Mouse (Mus musculus): Measurements from ENCODE around the gene Rassf1.

Gene Rassf1

DNA sequence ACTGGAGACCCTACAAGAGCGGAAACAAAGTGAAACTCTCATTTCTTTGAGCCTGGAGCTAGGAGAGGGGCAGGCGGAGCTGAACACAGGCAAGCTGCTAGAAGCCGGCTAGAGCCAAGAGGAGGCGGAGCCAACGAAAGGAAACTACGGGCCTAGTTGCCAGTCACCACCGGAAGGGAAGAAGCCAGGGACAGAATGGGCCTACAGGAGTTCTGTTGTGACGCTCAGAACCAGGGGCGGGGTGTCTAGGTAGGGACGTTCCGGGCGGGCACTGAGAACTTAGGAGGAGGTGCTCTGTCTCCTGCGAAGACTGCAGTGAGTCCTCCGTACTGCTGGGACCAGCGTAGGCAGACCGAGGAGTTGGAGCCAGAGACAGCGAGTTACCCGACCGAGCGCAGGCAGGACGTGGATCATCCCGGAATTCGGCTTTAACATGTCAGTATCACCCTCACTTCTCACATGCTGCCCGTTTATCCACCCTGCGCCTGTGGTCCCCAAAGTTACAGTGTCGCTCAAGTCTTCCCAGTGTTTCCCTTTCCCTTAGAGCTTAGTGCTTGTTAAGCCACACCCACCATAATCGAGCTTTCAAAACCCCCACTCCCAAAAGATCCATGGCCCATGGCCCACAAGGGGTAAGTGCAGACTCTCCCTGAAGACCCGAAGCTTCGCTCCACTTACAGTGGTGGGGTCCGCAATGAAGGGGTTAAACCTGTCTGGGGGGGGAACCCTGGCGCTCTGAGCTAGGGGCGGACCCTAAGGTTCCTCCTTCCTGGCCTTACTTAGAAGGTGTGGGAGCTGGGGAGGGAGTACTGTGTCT lies 29.4 kb downstream of the Rassf1 start, which contains the start of gene Hyal3:
TSS of gene Hyal3 (plus strand) at position 318 of the 817 bp plus-strand sequence.
- DNase-seq (ENCODE audit: low spot score): peak; percentile 76

DNA sequence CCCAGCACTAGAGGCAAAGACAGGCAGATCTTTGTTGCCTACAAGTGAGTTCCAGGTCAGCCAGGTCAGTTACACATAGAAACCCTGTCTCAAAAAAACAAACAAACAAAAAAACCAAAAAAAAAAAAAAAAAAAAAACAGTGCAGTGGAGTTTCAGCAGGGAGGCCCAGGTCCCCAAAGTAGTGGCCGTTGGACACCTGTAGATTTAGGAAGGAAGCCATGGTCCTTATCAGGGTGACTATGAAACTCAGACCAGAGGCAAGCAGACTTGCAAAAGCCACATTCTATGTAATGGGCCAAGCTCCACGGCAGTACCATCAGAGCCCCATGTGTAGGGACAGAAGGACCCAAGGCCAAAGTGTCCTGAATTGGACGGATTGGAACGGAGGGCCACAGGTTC lies 30.2 kb downstream of the Rassf1 start:
- no peak for DNase-seq (ENCODE audit: low spot score)

DNA sequence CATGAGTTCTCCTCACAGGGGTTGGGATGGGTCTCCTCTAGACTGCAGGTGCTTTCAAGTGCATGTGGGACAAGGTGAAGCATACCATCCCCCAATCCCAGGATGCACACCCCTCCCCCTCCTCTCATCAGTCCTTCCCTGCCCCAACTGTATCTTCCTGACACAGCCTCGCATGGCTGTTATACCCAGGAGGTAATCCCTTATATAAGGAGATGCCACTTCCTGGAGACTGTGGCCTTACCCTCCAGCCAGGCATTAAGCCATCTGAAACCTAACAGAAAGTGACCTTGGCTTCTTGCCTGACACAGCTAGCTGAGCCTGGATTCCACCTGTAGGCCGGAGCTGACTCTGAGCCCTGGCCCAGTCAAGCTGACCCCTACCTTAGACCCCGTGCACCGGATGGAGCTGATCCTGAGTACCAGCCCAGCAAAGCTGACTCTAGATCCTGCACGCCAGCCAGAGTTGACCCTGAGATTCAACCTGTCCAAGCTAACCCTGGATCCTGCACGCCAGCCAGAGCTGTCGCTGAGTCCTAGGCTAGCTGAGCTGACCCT lies 31.2 kb downstream of the Rassf1 start:
- DNase-seq (ENCODE audit: low spot score): no peak

DNA sequence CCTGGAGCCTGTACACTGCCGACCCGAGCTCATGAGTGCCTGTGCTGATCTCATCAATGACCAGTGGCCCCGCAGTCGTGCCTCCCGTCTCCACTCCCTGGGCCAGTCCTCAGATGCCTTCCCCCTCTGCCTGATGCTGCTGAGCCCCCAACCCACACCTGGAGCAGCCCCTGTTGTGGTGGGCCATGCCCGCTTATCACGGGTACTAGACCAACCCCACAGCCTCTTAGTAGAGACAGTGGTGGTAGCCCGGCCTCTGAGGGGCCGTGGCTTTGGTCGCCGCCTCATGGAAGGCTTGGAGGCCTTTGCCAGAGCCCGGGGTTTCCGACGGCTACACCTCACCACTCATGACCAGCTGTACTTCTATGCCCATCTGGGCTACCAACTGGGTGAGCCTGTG lies 31.8 kb downstream of the Rassf1 start:
- no peak for DNase-seq (ENCODE audit: low spot score)

DNA sequence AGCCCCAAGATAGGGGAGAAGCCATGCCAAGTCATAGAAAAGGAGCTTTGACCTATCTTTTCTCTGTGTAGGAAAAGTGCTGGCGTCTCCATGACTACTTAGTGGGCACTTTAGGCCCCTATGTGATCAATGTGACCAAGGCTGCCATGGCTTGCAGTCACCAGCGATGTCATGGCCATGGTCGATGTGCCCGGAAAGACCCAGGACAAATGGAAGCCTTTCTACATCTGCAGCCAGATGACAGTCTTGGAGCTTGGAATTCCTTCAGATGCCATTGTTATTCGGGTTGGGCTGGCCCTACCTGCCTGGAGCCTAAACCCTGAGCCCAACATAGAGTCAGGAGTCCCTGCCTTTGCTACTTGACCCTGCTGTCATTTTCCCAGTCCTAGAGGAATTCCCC lies 35.1 kb downstream of the Rassf1 start:
- no peak for DNase-seq (ENCODE audit: low spot score)

DNA sequence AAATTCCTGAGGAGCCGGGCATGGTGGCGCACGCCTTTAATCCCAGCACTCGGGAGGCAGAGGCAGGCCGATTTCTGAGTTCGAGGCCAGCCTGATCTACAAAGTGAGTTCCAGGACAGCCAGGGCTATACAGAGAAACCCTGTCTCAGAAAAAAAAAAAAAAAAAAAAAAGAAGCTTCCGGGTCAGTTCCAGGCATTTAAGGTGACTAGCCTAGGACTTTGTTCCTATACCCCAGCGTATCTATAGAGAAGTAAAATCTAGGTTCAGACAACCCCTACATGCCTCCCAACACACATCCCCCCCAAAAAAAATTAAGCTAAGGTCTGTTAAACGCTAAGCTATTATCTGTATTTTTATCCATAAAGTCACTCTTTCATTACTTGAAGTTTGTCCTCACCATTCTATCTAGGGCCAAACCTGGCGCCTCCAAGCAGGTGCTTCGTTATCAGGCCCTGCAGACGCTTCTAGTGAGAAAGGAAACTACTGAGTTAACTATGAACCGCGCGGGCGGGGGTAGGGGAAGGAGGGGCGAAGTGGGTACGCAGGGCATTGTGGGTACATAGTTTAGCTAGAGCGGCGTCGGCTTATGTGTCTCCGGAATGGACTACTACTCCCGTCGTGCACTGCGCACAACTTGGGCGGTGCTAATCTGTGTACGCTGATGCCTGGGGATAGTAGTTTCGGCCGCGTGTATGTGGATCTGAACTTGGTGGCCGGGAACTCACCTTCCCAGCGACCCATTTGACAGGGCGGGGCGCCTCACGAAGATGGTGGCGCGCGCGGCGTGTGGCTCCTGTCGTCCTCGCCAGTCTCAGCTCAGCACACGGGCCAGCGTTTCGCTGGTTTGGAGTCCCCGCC lies 35.8 kb downstream of the Rassf1 start, which contains the start of gene Ifrd2:
TSS of gene Ifrd2 (plus strand) at position 669 of the 859 bp plus-strand sequence.
- DNase-seq (ENCODE audit: low spot score): peak; percentile 92

DNA sequence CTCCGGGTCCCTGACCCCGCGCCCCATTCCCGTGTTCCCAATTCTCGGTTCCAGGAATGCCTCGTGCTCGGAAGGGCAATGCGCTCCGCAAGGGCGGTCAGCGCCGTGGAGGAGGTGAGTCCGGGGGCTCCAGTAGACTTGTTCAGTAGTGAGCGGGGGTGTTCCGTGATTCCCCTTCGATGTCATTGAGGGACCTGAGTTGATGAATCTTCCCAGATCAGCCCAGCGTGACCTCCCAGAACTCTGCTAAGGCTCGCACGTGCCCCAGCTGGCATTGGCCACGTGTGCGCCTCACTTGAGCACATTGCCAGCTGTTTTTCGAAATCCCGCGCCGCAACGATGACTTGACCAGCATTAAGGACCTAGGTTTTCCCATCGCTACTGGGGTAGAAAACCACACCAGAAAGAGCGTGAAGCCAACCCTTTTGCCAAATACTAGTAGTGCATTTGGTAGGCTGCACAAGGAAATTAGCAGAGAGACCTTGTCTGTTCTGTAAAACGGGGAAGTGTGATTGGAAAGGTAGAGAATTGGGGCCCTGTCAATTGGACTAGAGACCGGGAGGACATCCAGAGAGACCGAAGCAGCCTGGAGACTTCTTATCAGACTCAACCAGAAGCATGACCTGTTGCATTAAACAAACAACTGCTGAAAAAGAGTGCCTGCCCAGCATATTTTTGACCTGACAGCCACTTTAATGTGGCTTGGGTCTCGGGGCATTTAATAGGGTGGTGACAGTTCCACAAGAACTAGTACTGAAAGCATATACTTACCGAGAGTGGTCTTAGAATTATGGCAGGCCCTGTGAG lies 36.7 kb downstream of the Rassf1 start:
- DNase-seq (ENCODE audit: low spot score): no peak

DNA sequence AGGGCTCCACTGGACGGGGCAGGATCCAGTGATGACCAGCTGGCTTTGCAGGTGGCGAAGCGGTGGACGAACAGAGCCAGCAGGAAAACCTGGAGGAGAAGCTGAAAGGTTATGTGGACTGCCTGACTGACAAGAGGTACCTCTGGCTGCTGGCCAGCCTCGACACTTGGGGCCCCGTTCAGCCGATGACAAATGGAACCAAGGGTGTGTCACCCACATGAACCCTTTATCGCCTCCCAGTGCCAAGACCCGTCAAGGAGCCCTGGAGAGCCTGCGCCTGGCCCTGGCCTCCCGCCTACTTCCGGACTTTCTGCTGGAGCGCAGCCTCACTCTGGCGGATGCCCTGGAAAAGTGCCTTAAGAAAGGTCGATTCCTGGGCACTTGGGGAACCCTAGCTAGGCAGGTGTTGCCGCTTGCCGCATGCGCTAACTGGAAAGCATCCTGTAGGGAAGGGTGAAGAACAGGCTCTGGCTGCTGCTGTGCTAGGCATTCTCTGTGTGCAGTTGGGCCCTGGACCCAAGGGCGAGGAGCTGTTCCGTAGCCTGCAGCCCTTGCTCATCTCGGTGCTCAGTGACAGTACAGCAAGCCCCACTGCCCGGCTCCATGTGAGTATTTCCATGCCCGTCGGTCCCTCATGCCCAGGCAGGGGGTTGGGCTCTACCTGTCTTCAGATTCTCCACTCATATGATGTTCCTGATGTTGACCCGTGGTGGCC lies 38.9 kb downstream of the Rassf1 start:
- DNase-seq (ENCODE audit: low spot score): peak; percentile 68

DNA sequence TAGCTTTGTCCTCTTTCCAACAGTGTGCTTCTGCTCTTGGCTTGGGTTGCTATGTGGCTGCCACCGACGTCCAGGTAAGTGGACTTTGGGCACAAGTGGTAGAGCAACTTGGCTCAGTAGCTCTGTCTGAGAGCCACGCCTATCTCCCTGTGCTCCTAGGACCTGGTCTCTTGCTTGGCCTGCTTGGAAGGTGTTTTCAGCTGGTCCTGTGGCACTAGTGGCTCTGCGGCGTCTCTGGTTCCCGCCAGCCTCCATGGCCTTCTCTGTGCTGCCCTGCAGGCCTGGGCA lies 39.4 kb downstream of the Rassf1 start:
- no peak for DNase-seq (ENCODE audit: low spot score)

DNA sequence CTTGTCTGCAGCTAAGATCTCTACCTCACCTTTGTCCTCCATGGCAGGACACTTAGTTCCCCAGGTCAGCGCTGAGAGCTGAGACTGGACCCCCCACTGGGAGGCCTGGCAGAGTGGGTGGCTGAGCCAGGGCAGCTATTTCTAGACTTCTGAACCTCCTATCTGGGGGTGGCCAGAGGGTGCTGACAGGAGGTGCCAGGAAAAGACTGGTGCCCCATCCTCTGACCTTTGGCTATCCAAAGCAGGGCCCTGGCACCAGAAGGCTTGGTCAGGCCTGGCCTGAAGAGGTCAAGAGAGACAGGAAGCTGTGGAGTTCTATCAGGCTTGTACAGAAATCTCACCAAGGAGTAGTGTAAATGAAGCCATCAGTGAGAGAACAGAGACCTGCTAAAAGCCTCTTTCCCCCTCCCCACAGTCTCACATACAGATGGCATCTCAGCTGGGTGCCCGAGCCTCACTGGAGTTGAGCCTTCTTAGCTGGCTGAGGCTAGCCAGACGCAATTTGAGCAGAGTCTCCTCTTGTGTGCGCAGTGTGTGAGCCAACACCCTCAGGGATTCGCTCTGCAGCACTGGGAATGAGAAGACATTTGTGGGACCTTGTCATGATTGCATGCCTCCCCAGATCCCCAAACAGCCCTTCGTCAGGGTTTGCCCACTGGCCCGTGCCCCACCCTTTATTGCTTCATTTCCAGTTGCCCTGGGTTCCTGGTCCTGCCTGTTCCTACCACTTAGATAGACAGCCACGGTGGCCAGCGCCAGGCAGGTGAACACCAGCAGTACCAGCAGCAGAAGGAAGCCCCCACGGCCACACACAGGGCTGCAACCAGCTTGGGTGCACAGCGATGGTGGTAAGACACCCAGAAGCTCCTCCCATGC lies 42.0 kb downstream of the Rassf1 start:
- no peak for DNase-seq (ENCODE audit: low spot score)

DNA sequence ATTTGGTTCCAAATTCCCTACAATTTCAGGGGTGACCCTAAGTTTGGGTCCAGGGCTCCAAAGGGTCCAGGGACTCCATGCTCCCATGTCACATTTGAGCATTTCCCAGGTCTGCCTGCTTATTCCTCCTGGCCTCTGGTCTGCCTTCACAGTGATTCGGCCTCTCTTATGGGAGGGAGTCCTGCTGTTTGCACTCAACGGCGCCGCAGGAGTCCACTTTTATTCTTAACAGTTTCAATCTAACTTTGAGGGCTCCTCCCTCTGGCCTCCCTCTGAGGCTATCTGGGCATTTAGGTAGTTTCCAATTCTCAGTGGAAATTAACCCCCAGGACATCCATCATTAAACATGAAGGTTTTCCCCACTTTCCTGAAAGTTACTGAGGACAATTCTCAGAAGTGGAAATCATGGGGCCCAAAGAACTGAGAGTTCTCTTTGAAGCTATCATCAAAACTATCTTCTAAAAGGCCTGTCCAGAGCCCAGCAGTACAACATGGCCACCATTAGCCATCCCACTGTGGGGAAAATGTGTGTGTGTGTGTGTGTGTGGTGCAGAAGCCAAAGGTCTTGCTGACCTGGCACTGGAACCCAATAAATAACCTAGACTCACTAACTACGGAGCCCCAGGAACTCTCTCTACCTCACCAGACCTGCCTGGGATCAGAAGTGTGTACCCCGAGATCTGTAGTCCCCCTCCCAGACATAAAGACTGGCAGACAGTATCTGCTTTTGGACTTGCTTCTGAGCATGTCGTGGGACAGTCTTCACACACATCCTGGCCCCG lies 43.1 kb downstream of the Rassf1 start:
- no peak for DNase-seq (ENCODE audit: low spot score)

DNA sequence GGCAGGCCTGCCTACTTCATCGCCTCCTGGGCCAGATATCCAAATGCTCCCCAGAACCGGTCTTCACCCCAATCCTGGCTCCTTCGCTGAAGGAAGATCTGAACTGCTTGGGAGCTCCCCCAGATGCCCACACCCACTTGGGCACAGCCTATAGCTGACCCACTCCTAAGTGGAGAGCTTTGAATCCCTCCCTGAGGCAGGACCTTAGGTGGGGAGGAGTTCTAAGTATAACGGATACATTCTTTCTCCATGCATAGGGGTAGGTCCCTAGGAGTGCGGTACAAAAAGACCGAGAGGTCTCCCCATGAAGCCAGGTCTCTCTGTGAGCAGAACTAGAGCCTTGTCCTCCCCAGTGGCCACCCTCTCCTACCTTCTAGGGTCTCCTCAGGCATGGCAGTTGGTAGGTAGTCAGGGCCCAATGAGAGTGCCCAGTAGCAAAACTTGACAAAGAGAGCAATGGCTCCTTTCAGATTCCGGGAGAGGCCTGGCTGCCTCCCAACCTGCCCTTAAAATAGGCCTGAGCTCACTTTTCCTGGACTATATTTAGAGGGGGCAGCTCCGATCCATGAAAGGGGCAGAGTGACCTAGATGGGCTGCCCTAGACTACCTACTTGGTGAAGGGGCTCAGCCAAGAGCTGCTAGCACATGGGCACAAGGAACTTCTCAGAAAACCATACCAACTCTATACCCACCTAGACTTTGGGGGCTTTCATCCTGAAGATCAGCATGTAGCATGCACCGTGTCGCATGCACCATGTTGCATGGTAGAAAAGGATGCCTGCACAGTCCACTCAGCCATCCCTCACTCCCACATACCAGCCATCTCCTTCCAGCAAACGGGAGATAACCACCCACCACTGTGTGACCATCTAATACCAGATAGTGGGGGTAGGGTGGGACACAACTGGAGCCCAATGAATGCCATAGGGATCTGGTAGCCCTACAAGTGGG lies 45.5 kb downstream of the Rassf1 start:
- DNase-seq (ENCODE audit: low spot score): no peak

DNA sequence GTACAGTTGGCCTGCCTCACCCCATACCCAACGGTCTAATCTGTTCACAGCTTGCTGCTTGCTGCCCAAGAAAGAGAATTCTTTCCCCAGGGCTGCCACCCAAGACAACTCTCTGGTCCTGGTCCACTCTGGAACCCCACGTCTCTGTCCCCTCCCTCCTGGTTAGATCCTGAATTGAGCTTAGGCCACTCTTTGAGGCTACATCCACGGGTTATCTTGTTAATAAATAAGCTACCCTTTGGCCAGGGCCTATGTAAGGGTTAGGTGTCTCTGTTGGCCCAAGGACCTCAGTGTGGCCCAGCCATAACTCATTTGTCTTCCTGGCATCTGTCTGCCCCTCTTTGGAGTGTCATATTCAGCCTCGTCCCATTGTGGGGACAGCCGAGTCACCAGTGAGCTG lies 47.0 kb downstream of the Rassf1 start:
- no peak for DNase-seq (ENCODE audit: low spot score)

DNA sequence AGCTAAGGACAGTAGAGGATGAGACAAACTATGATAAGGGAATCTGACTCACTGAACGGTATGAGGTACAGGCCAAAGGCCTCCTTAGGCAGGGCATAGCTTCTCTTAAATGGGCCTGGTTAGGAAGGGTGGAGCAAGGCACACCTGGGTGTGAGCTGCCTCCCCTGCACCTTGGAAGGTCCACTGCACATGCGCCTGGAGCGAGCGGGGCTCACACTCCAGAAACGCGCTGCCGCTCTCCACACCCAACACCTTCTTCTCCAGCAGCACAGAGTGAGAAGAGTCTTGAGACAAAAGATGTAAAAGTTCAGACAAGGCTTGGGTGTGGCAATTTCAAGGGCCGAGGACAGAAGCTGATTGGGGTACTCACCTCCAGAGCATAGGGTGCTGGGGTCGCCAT lies 48.1 kb downstream of the Rassf1 start:
- no peak for DNase-seq (ENCODE audit: low spot score)

DNA sequence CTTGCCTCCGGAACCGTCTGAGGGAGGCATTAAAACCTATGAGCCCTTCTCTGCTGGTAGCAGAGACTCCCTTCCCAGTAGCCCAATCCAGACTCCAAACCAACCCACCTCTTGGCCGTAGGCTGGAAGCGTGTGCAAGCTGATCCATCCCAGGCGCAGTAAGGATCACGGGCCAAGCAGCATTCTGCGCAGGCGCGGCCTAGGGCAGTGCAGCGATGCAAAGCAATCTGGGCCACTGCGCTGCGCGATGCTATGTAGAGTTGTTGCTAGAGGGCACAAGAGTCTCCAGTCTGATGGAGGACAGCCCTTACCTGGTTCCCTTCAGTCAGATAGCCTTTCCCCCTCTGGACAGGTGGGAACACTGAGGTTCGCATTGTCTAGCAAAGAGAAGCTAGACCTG lies 48.5 kb downstream of the Rassf1 start:
- DNase-seq (ENCODE audit: low spot score): no peak

DNA sequence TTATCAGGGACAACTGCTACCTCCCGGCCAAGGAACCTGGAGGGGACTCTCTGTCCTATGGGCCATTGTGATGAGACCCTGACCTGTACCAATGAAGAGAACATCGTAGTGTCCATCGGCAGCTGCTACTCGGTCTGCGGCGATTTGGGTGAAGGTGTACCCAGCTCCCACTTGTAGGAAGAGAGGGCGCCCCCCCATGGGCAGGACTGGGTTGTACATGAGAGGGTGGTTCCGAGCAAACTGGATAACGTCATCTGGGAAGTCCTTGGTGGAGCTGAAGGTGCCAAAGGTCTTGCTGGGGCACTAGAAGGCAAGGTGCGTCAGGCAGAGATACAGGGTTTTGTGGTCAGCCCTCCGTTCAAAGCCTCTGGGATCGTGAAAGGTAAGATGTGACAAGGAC lies 49.4 kb downstream of the Rassf1 start:
- DNase-seq (ENCODE audit: low spot score): no peak

DNA sequence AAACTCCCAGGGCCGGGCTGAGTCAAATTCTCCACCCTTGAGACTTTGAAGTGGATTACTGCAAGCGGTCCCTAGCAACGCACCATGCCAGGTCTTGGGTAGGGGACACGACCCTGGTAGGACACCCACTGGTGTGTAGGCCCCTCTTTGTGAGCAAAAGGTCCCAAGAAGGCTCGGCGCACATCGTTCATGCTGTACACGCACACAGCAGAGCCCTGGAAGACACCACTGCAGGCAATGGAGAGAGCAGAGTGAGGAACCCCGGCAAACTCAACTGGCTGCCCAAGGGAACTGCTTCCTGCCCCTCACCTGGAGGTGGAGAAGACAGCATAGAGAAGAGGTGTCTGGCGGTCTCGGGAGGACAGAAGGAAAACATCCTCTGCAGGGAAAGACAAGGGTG lies 49.9 kb downstream of the Rassf1 start:
- no peak for DNase-seq (ENCODE audit: low spot score)

DNA sequence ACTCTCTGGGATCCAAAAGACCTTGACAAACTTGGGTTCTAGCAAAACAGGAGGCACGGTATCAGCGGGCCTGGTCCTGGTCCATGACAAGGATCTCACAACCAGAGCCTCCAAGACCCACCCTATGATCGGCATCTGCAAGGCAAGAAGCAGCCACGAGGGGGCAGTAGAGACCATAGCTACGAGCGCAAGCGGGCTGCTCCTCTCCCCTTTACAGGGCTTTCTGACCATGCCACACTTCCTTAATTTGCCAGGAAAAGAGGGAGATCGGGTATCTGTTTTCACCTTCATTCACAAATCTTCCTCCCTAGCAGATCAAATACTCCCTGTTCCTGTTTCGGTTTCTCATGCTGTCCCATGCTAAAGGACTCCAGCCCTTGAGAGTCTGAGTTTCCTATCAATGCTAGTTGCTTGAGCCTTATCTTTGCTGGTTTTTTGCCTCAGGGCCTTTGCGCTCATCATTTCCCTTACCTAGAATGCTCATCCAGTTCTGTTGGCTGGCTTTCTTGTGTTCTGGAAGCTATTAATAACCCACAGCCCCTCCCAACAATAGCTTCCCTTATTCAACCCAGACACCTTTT lies 50.8 kb downstream of the Rassf1 start:
- peak; percentile 87 for DNase-seq (ENCODE audit: low spot score)
